ENCODE assay signal across 8 mouse cellular contexts in genomic region chr14:26674476-26675169, GRCm38 (mm10). TPM values are rescaled to one million over a fixed set of nuclear protein-coding genes. Genes with fewer than 3 reads are reported as not detected.
DNase-seq lines count a peak whose midpoint lies in the region; ATAC-seq and TF ChIP-seq lines count a peak whose summit lies in the region.
"Not testable (repeated sequence)": the region's sequence is repeated elsewhere in the genome, so short reads cannot be mapped to it uniquely, and the experiment has no call there.
"Had no signal": no experiment of that assay in that cellular context is flagged by ENCODE, and none has a peak within 500 bp of the region (broad histone marks: within the 10 kb centered on the region; RNA-seq: fewer than 3 reads in every experiment).

No protein-coding gene starts in this region.

- not testable (repeated sequence) for H3K9ac ChIP-seq in kidney, embryonic 15.5 days; stomach, embryonic 15.5 days

- not testable (repeated sequence) for H3K9me3 ChIP-seq in kidney, embryonic 15.5 days (replicated peaks); stomach, embryonic 15.5 days

- not testable (repeated sequence) for ATAC-seq in kidney, embryonic 15.5 days (replicated peaks; ENCODE audit: low FRiP score)
- 0 out of 2 replicates have a peak, but pooled peaks have one; percentile 32 for ATAC-seq in stomach, embryonic 15.5 days (ENCODE audit: insufficient read depth, low FRiP score, low read depth)

- H3K36me3 ChIP-seq in kidney, adult 2 months (ENCODE audit: control insufficient read depth, insufficient read depth, low read length); kidney, embryonic 15.5 days; stomach, embryonic 15.5 days: not testable (repeated sequence)

- peak; percentile 35 for DNase-seq in heart, adult 11 months
- DNase-seq in kidney, adult 2 months: peak; percentile 71
- peak; percentile 23 for DNase-seq in kidney, postnatal 10 days
- peak; percentile 19 to 50 for DNase-seq in kidney, postnatal 36 days

- H3K4me3 ChIP-seq in kidney, adult 2 months (ENCODE audit: insufficient read depth, low read depth, low read length); kidney, embryonic 15.5 days (replicated peaks); stomach, embryonic 15.5 days (replicated peaks): not testable (repeated sequence)

- H3K27me3 ChIP-seq in kidney, adult 2 months (replicated peaks; ENCODE audit: control insufficient read depth, insufficient read depth, low read length); kidney, embryonic 15.5 days; stomach, embryonic 15.5 days (replicated peaks): not testable (repeated sequence)

- not testable (repeated sequence) for H3K4me1 ChIP-seq in kidney, adult 2 months (ENCODE audit: control insufficient read depth, insufficient read depth, low read length); kidney, embryonic 15.5 days; stomach, embryonic 15.5 days

- TF ChIP-seq CTCF in kidney, adult 2 months (conservative IDR thresholded peaks at IDR 0.05; ENCODE audit: insufficient read depth, insufficient read length, low read depth, low read length): not testable (repeated sequence)

- H3K27ac ChIP-seq in kidney, adult 2 months (ENCODE audit: insufficient read depth, low read depth, low read length): peak overlapping the region; percentile 69; the same call in 1 of the 2 replicates
- H3K27ac ChIP-seq in kidney, embryonic 15.5 days: peak overlapping the region; percentile 72
- peak overlapping the region; percentile 40; the same call in 1 of the 2 replicates for H3K27ac ChIP-seq in stomach, embryonic 15.5 days

- not testable (repeated sequence) for H3K4me2 ChIP-seq in kidney, embryonic 15.5 days; stomach, embryonic 15.5 days

- WGBS in kidney, adult 2 months: 44% methylated on average over 2 of the region's 2 CpGs
- 74% methylated on average over 2 of the region's 2 CpGs for whole genome bisulfite sequencing in kidney, embryonic 15.5 days
- WGBS in stomach, embryonic 15.5 days: 65% methylated on average over 2 of the region's 2 CpGs

- TF ChIP-seq POLR2A in kidney, adult 2 months (IDR thresholded peaks at IDR 0.05; ENCODE audit: low read depth, low read length): not testable (repeated sequence)

RNA-seq across cellular contexts. Expression of gene Pde12, which starts 4.9 kb away (rescaled TPM):
- 3.9 and 4.8 TPM in 2 replicates for polyA plus RNA-seq in kidney, adult 2 months (2012; rRNA removed)
- polyA plus RNA-seq in kidney, embryonic 15.5 days (2015; fragmentation: Nextera tagmentation; extraction: Ambion mirVana): 9.7 and 9.9 TPM in 2 replicates
- 9.9 and 10.0 TPM in 2 replicates for polyA plus RNA-seq in stomach, embryonic 15.5 days (2015; fragmentation: Nextera tagmentation; extraction: Ambion mirVana)

RNA-seq across cellular contexts. Expression of gene Dnah12, which starts 18.5 kb away (rescaled TPM):
- polyA plus RNA-seq in kidney, adult 2 months (2012; rRNA removed): 0.10 and 0.19 TPM in 2 replicates
- polyA plus RNA-seq in kidney, embryonic 15.5 days (2015; fragmentation: Nextera tagmentation; extraction: Ambion mirVana): 0.09 and 0.17 TPM in 2 replicates
- polyA plus RNA-seq in stomach, embryonic 15.5 days (2015; fragmentation: Nextera tagmentation; extraction: Ambion mirVana): 0.03 and 0.05 TPM in 2 replicates
- polyA plus RNA-seq: embryonic facial prominence, embryonic 11.5 days; G1E had no signal

RNA-seq across cellular contexts. Expression of gene Arf4, which starts 36.7 kb away (rescaled TPM):
- 96.1 and 120 TPM in 2 replicates for polyA plus RNA-seq in kidney, adult 2 months (2012; rRNA removed)
- 594 and 610 TPM in 2 replicates for polyA plus RNA-seq in kidney, embryonic 15.5 days (2015; fragmentation: Nextera tagmentation; extraction: Ambion mirVana)
- polyA plus RNA-seq in stomach, embryonic 15.5 days (2015; fragmentation: Nextera tagmentation; extraction: Ambion mirVana): 614 and 698 TPM in 2 replicates
